Mouse (Mus musculus) testis, adult 2 months (tissue): ENCODE results near the gene Npy.

Experiments
- CTCF ChIP-seq: fragments of 200-500 bp; IDR thresholded peaks from 2 replicates; pipeline ENCODE4 v1.5.1; 2012; ENCODE audit warnings: low read depth, mild to moderate bottlenecking, inconsistent platforms, low read length, moderate library complexity; ENCODE audit not compliant: control insufficient read depth, insufficient read depth, insufficient replicate concordance
- POLR2A ChIP-seq: fragments of 200-500 bp; IDR thresholded peaks from 2 replicates; pipeline ENCODE4 v1.6.1; 2012; ENCODE audit warnings: low read depth, mild to moderate bottlenecking, inconsistent platforms, low read length, moderate library complexity; ENCODE audit not compliant: control insufficient read depth

DNA sequence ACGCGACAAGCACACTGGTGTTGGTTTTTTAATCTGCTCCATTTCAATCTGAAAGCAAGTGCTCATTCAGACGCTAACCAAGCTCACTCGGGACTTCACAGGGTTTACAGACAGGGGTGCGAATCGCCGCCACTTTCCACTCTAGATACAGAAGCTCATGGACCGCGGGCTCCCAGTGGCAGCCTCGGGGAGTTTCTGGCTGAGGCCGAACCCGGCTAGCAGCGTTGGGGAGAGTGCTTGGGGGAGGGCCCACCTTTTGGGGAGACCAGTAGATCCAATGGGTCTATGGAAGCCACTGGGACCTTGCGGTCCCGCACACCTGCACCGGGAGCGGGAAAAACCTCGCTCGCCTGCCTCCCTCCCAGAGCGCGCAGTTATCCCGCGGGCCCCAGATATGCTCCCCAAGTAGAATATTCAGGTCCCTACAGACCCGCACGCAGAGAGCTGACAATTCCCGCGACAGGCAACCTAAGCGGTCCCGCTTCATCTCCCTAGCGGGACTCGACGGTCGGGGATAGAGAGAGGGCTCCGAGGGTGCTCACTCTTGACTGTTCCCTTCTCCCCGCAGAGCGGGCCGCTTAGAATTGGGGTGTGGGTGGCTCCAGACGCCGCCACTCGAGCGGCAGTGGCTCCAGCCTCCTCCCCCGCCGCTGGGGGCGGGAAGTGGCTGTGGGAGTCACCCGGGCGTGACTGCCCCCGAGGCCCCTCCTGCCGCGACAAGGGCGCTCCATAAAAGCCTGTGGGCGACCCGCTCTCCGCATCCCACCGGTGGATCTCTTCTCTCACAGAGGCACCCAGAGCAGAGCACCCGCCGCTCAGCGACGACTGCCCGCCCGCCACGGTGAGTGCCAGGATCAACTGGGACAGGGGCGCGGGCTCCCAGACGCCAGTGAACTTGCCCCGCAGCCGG lies at the start of gene Npy:
- TF ChIP-seq CTCF: no peak
- TF ChIP-seq POLR2A: no peak
